Mouse (Mus musculus) kidney, adult 2 months (tissue): ENCODE data around the gene Dapk1.

ENCODE experiments used
- CTCF ChIP-seq: fragments of 200-500 bp; conservative IDR thresholded peaks from 2 replicates; pipeline ENCODE4 v1.5.1; 2011; ENCODE audit warnings: low read depth, mild to moderate bottlenecking, control low read depth, low read length, moderate library complexity, mixed read lengths; ENCODE audit not compliant: insufficient read depth, insufficient read length
- POLR2A ChIP-seq: fragments of 200-500 bp; IDR thresholded peaks from one replicate; pipeline ENCODE4 v1.6.1; 2011; ENCODE audit warnings: low read depth, low read length, control low read depth

GRCm38 (mm10) chr13:60607411-60607810 lies 5.7 kb downstream of the Dapk1 start:
- TF ChIP-seq POLR2A (no peak), CTCF (no peak)
